Mouse (Mus musculus) layer of hippocampus, postnatal 14 days (tissue): ENCODE data around the gene 2210407C18Rik. TPM values are rescaled to one million over a fixed set of nuclear protein-coding genes. Genes with fewer than 3 reads are reported as not detected.

ENCODE experiments used
- DNase-seq, 2 experiments: peaks; one replicate each; pipeline ENCODE4 v3.0.0; 2021 to 2022; ENCODE audit warnings: low spot score in 2 of 2, mixed read lengths in 1 of 2
- total RNA-seq, 2 experiments: library from RNA; stranded (reverse); gene quantifications; 2 replicates each; pipeline ENCODE4 v1.2.3; 2021

Gene 2210407C18Rik
- total RNA-seq, 2 experiments from 2014 or later = not detected

DNA sequence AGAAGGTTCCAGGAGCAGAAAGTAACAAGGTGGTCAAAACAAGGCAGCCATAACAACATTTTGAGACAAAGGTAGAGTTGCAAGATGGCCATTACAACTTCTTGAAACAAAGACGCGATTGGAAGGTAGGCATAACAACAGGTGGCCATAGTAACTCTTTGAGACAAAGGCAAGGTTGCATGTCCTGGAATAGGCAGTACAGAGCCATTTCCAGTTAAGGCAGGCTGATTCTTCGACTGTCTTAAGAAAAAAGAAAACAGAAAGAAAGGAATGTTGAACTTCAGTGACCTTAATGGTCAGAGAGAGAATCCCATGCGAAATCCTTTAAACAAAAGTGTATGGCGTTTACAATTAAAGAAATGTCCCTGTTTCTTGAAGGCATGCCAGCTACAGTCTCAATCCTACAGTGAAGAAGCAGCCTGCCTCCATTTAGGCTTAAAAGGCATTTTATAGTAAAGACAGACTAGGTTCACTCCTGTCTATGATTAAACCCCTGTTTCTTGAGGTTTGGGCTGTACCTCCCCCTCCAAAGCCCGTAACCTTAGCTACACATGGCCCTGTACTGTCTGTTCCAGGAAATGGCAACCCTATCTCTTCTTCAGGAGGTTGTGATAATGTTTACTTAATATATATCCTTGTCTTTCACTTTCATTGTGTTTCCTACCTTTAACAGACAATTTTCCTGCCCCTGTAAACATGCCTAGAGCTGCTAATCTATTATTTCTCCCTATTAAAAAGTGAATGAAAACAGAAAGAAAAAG lies 12.9 kb downstream of the 2210407C18Rik start:
- no peak for DNase-seq

DNA sequence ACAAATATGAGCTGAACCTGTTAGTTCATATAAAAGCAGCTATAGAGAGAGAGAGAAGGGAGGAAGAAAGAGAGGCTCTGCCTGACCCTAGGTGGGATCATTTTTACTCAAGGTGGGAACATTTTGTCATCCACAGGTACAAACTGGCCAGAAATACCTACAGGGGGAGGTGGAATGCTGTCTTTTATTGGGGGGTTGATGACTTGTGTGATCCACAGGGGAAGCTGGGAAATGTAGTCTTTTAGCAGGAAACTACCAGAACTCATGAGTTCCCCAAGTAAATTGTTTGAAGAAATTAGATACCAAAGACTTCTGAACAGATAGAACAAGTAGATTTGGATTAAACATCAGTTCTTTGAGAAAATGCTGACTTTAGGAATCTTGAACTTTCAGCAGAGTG lies 13.8 kb downstream of the 2210407C18Rik start:
- no peak for DNase-seq

DNA sequence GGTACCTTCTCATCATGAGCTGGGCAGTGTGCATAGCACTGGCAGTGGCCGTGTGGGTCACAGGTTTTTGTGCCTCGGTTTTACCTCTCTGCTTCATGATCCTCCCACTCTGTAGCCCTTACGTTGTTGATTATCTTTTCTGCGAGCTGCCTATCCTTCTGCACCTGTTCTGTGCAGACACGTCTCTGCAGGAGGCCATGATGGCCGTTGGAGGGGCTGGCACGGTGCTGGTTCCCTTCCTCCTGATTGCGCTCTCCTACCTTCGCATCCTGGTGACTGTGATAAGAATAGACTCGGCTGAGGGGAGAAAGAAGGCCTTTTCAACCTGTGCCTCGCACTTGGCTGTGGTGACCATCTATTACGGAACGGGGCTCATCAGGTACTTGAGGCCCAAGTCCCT lies 18.0 kb downstream of the 2210407C18Rik start:
- no peak for DNase-seq

DNA sequence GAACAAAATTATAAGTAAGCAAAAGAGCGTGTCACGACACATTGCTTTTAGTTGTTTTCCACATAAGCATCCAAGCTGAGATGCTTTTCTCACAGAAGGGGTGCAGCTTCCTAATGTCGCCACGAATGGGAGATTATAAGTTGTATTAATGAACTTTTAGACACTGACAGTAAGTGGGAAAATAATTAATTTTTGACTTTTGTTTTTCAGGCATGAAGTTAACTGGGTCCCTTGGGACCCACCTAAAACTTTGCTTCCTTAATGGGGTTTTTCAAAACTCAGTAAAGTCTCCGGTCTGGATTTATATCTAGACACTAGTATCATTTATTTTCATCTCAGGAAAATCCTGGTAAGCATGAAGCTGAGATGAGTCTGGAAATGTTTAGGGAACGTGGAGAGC lies 21.1 kb downstream of the 2210407C18Rik start, which contains the start of gene Olfr324:
Gene Olfr324, plus strand, starts transcription at position 301 of the 400 bp plus-strand sequence.
- no peak for DNase-seq

DNA sequence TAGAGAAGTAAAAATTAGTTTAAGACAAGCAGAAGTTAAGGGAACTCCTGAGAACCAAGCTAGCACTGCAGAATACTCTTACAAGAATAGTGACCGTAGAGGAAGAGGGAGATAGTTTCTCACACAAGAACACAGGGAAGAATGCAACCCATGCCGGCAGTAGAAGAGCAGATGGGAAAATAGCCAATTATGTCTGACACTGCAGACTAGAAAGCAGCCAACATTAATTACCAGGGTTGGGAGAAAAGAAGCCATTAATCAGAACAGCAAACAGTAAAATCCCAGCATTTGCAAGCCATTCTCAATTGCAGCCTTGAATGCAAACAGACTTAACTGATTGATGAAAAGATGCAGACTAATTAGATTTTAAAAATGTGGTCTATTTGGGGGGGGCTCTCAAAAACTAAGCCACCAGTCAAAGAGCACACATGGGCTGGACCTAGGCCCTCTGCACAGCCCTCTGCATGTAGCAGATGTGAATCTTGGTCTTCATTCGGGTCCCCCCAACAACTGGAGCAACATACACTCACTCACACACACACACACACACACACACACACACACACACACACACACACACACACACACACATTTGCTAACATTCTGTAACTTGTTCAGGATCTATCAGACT lies 27.1 kb downstream of the 2210407C18Rik start:
- peak in 1 of 2 experiments; percentile 20 for DNase-seq

DNA sequence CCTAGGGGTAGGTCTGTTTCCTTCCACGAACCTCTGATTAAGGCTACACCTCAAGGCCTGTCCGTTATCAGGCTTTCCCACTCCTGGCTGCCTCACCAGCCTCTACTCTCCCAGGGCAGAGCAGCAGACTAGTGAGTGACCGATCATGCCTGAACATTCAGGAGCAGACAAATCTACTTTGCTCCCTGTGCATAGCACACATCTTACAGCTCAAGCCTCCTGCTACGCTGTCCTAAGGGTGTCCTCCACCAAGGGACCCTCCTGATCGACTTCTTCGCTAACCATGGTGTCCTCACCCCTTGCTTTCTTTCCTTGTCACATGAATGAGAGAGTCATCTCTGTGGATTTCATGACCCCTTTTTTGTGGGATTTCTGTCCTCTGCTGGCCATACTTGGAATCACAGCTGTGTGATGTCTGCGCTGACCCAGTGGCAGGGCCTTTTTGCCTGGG lies 28.0 kb downstream of the 2210407C18Rik start:
- peak; percentile 29 to 38 for DNase-seq

DNA sequence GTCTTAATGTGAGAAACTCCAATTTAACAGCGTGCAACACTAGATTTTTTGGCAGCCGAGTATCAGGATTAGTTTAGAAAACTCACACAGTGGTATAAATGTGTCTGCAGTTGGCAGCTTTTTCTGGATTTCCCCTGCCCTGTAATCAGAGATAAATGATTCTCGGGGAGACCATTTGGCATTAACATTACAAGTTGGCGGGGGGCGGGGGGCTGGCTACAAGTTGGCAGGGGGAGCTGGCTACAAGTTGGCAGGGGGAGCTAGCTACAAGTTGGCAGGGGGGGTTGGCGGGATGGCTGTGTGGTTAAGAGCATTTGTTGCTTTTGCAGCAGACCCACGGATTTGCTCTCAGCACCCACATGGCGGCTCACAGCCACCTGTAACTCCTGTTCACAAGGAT lies 37.2 kb downstream of the 2210407C18Rik start:
- peak; percentile 21 to 85 for DNase-seq

DNA sequence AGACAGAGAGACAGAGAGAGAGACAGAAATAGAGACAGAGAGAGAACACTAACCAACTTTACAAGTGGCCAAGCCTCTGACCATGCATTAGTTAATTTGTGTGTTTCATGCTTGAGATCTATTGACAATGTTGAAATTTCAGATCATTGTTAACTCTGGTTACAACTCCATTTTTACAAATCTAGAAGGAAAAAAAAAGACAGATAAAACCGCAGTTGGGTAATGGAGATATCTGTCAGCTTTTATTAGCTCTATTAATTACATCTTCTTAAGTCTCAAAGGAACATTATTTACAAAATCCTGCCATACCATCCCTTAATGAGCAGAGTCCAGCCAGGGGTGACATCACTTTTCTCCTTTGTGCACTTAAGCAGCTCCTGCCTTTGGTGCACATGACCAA lies 38.4 kb downstream of the 2210407C18Rik start, which contains the start of gene Olfr325:
Gene Olfr325, plus strand, starts transcription at position 301 of the 400 bp plus-strand sequence.
- DNase-seq = no peak

DNA sequence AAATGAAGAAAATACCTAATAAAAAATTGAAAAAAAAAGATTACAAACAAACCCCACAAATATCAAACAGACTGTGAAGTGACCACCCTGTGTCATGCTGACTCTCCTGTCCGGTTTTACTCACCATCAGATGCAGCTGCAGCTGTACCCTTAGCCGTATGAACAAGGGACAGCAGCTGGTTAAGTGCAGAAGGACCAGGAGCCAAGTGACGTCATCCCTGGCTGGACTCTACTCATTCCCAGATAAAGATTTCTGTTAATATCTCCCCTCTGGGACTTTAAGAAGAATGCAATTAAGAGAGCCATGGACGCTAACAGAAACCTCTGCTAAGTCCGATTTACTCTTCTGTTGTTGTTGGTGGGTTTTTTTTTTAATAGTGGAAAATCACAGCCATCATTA lies 45.5 kb downstream of the 2210407C18Rik start, which contains the start of gene Olfr224:
Gene Olfr224, minus strand, starts transcription at position 149 of the 400 bp plus-strand sequence.
- no peak for DNase-seq

Other genes with a start within 250 kb of the 2210407C18Rik start
- under 1 TPM in 1 of 2 experiments, not detected in 1; 0.37 TPM for gene Lypd8, start 237.0 kb downstream of the 2210407C18Rik start, total RNA-seq
- gene 1810065E05Rik, start 195.0 kb downstream of the 2210407C18Rik start, total RNA-seq = not detected
- gene Gm12253, start 183.5 kb downstream of the 2210407C18Rik start, total RNA-seq = not detected
- not detected for gene Lypd9, start 163.2 kb downstream of the 2210407C18Rik start, total RNA-seq
- not detected for gene Olfr30, start 153.8 kb downstream of the 2210407C18Rik start, total RNA-seq
- gene Olfr332, start 123.5 kb downstream of the 2210407C18Rik start, total RNA-seq = not detected
- not detected for gene Olfr331, start 113.5 kb downstream of the 2210407C18Rik start, total RNA-seq
- not detected for gene Olfr330, start 81.2 kb downstream of the 2210407C18Rik start, total RNA-seq
- gene Olfr329-ps, start 69.7 kb downstream of the 2210407C18Rik start, total RNA-seq = not detected
- gene Olfr328, start 60.4 kb downstream of the 2210407C18Rik start, total RNA-seq = under 1 TPM in 1 of 2 experiments, not detected in 1; 0.18 TPM
- gene Olfr224, start 45.5 kb downstream of the 2210407C18Rik start, total RNA-seq = not detected
- gene Olfr325, start 38.3 kb downstream of the 2210407C18Rik start, total RNA-seq = not detected
- gene Olfr324, start 21.0 kb downstream of the 2210407C18Rik start, total RNA-seq = not detected
- gene Olfr323, start 14.4 kb upstream of the 2210407C18Rik start, total RNA-seq = not detected
- not detected for gene Trim58, start 24.4 kb upstream of the 2210407C18Rik start, total RNA-seq
- gene Olfr322, start 42.7 kb upstream of the 2210407C18Rik start, total RNA-seq = not detected
- not detected for gene Olfr320, start 65.0 kb upstream of the 2210407C18Rik start, total RNA-seq
- not detected for gene Olfr319, start 83.1 kb upstream of the 2210407C18Rik start, total RNA-seq
- under 1 TPM; 0.09 to 0.17 TPM for gene Olfr318, start 107.9 kb upstream of the 2210407C18Rik start, total RNA-seq
- under 1 TPM; 0.24 to 0.28 TPM for gene Olfr317, start 123.1 kb upstream of the 2210407C18Rik start, total RNA-seq
- under 1 TPM; 0.31 to 0.37 TPM for gene Olfr316, start 136.7 kb upstream of the 2210407C18Rik start, total RNA-seq
- not detected for gene Olfr315, start 157.1 kb upstream of the 2210407C18Rik start, total RNA-seq
- not detected for gene Olfr314, start 166.9 kb upstream of the 2210407C18Rik start, total RNA-seq
- 1 to 10 TPM; 6.0 to 6.1 TPM for gene Fam183b, start 185.9 kb upstream of the 2210407C18Rik start, total RNA-seq
- gene Olfr313, start 198.9 kb upstream of the 2210407C18Rik start, total RNA-seq = not detected
- gene Olfr312, start 213.2 kb upstream of the 2210407C18Rik start, total RNA-seq = not detected
- gene Olfr311, start 223.2 kb upstream of the 2210407C18Rik start, total RNA-seq = not detected
- gene Gm12258, start 231.1 kb upstream of the 2210407C18Rik start, total RNA-seq = 10 to 100 TPM; 16.7 to 18.5 TPM